Mouse (Mus musculus) neural tube, embryonic 15.5 days (tissue): ENCODE measurements around the gene Hist1h2bj. TPM values are rescaled to one million over a fixed set of nuclear protein-coding genes. Genes with fewer than 3 reads are reported as not detected.
A peak's percentile ranks its signal among the peaks of the same experiment; 100 is the strongest.
"Not testable (repeated sequence)": the region's sequence is repeated elsewhere in the genome, so short reads cannot be mapped to it uniquely, and the experiment has no call there.

Source experiments
- ATAC-seq: fragments of 200-750 bp; cut with Nextera tagmentation; 2 replicates; pipeline ENCODE4 v1.8.0; 2017; ENCODE audit warnings: mild to moderate bottlenecking, moderate TSS enrichment, moderate library complexity; ENCODE audit not compliant: low FRiP score
- H3K27ac ChIP-seq: fragments of 300-500 bp; sonication (generic); replicated peaks from 2 replicates; pipeline ENCODE4 v1.5.1; 2015; ENCODE audit warnings: mild to moderate bottlenecking, inconsistent platforms
- H3K27me3 ChIP-seq: fragments of 300-500 bp; sonication (generic); replicated peaks from 2 replicates; pipeline ENCODE4 v1.6.1; 2015; ENCODE audit warnings: inconsistent platforms
- H3K36me3 ChIP-seq: fragments of 300-500 bp; sonication (generic); 2 replicates; pipeline ENCODE4 v1.6.1; 2015; ENCODE audit warnings: inconsistent platforms
- H3K4me1 ChIP-seq: fragments of 300-500 bp; sonication (generic); 2 replicates; pipeline ENCODE4 v1.6.1; 2015; ENCODE audit warnings: inconsistent platforms
- H3K4me2 ChIP-seq: fragments of 300-500 bp; sonication (generic); 2 replicates; pipeline ENCODE4 v1.6.1; 2015; ENCODE audit warnings: inconsistent platforms, mild to moderate bottlenecking, moderate library complexity
- H3K4me3 ChIP-seq: fragments of 300-500 bp; sonication (generic); replicated peaks from 2 replicates; pipeline ENCODE4 v1.5.1; 2015; ENCODE audit warnings: mild to moderate bottlenecking, inconsistent platforms
- H3K9ac ChIP-seq: fragments of 300-500 bp; sonication (generic); replicated peaks from 2 replicates; pipeline ENCODE4 v1.6.1; 2015; ENCODE audit warnings: mild to moderate bottlenecking, inconsistent platforms
- H3K9me3 ChIP-seq: fragments of 300-500 bp; sonication (generic); replicated peaks from 2 replicates; pipeline ENCODE4 v1.6.1; 2016; ENCODE audit warnings: inconsistent platforms
- WGBS: fragments of 180-500 bp; shearing (Covaris S2); methylation state at CpG from one replicate; pipeline ENCODE4 v1.1.7; 2015; ENCODE audit warnings: mixed read lengths; 5-methylcytosine and 5-hydroxymethylcytosine counted together
- polyA plus RNA-seq: library from polyadenylated mRNA; unstranded; fragments of >200 nt; fragmentation: Nextera tagmentation; extraction: Ambion mirVana; gene quantifications from 2 replicates; pipeline ENCODE4 v1.2.1, GENCODE M21; 2015

Gene Hist1h2bj
- polyA plus RNA-seq, 1 experiment from 2014 or later: 2.0 TPM

GRCm38 (mm10) chr13:22035267-22036148, 7.5 kb upstream of the Hist1h2bj start, which contains the start of the genes Hist1h2ah and Hist1h2bk:
Gene Hist1h2ah, minus strand, starts transcription at chr13:22035568.
Gene Hist1h2bk, plus strand, starts transcription at chr13:22035870.
- WGBS: under 1% methylated on average over 22 of the region's 69 CpGs
- H3K9me3 ChIP-seq, H3K36me3 ChIP-seq, H3K27me3 ChIP-seq: not testable (repeated sequence)
- H3K9ac ChIP-seq: peak within 1 kb of the TSS; percentile 44
- peaks cover 18% of the 10 kb centered on the region for H3K4me1 ChIP-seq
- H3K4me2 ChIP-seq: peak within 1 kb of the TSS; percentile 70
- peak; percentile 98 for ATAC-seq
- peak within 1 kb of the TSS; percentile 63; the same call in 1 of the 2 replicates for H3K27ac ChIP-seq
- H3K4me3 ChIP-seq: peak within 1 kb of the TSS; percentile 40

GRCm38 (mm10) chr13:22036149-22036956, 6.7 kb upstream of the Hist1h2bj start:
- Histone ChIP-seq H3K36me3 (no peaks in the 10 kb centered on the region), H3K27ac (peak overlapping the region; percentile 63; the same call in 1 of the 2 replicates), H3K4me1 (peaks cover 22% of the 10 kb centered on the region), H3K9me3 (no peaks in the 10 kb centered on the region), H3K27me3 (no peaks in the 10 kb centered on the region), H3K4me2 (peak overlapping the region; percentile 70), H3K9ac (peak overlapping the region; percentile 44), H3K4me3 (peak overlapping the region; percentile 40)
- ATAC-seq: peak; percentile 29
- WGBS: 1% methylated on average over 22 of the region's 23 CpGs

DNA sequence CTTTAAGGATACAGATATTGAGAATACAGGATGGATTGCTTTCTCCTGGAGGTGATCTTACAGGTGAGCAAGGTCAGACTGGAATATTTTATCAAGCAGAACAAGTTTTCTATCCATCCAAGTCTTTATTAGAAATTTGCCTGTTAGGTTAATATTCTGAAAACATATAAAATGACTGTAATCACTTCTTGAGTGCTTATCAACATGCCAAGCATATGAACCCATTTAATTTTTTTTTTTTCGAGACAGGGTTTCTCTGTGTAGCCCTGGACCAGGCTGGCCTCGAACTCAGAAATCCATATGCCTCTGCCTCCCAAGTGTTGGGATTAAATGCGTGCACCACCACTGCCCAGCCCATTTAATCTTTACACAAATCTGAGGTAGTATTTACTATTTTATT, 6.0 kb upstream of the Hist1h2bj start:
- 68% methylated on average over 3 of the region's 3 CpGs for WGBS
- Histone ChIP-seq H3K4me2 (peak overlapping the region; percentile 70), H3K9ac (no peak overlapping the region; the same call in 1 of the 2 replicates), H3K4me1 (peaks cover 26% of the 10 kb centered on the region), H3K4me3 (0 out of 2 replicates have a peak overlapping the region, but pooled peaks have one; percentile 40), H3K27ac (no peak overlapping the region), H3K27me3 (no peaks in the 10 kb centered on the region), H3K36me3 (no peaks in the 10 kb centered on the region), H3K9me3 (no peaks in the 10 kb centered on the region)
- no peak for ATAC-seq

DNA sequence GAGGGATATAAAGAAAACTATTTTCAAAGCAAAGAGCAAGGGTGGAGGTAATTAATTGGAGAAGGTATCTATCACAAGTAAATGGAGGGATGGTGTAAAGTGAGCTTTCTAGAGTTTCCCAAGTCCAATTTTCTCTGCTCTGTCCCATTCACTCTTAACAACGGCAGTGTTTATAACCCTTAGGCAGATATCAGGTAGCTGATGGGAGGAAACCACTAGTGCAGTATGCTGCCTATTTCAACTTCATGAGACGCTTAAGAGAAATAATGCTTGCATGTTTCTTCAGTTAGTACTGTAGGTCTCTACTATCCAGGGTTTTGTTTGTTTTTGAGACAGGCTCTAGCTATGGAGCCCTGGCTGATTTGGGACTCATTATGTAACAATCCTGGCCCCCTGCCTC, 5.6 kb upstream of the Hist1h2bj start:
- no peak overlapping the region for H3K27ac ChIP-seq
- WGBS: 70% methylated on average over 2 of the region's 2 CpGs
- H3K4me1 ChIP-seq: peaks cover 30% of the 10 kb centered on the region
- H3K9me3 ChIP-seq: no peaks in the 10 kb centered on the region
- no peaks in the 10 kb centered on the region for H3K27me3 ChIP-seq
- no peak overlapping the region for H3K4me3 ChIP-seq
- no peak overlapping the region for H3K4me2 ChIP-seq
- no peaks in the 10 kb centered on the region for H3K36me3 ChIP-seq
- no peak for ATAC-seq
- H3K9ac ChIP-seq: no peak overlapping the region

DNA sequence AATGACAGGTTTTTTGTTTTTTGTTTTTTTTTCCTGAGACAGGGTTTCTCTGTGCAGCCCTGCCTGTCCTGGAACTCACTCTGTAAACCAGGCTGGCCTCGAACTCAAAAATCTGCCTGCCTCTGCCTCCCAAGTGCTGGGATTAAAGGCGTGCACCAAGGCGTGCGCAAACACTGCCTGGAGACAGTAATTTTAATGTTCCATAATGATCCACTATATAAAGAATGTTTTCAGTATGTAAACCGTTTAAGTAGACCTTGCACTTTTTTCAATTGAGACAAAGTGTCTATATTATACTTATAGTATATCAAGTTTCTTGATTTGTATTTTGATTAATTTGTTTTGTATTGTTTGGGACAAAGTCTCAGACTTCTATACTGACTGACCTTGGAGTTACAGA, 3.6 kb upstream of the Hist1h2bj start:
- Histone ChIP-seq H3K27ac (no peak overlapping the region), H3K4me2 (no peak overlapping the region), H3K9ac (no peak overlapping the region), H3K9me3 (no peaks in the 10 kb centered on the region), H3K27me3 (no peaks in the 10 kb centered on the region), H3K4me3 (no peak overlapping the region), H3K4me1 (peaks cover 37% of the 10 kb centered on the region), H3K36me3 (no peaks in the 10 kb centered on the region)
- WGBS: 67% methylated on average over 5 of the region's 5 CpGs
- ATAC-seq: no peak

DNA sequence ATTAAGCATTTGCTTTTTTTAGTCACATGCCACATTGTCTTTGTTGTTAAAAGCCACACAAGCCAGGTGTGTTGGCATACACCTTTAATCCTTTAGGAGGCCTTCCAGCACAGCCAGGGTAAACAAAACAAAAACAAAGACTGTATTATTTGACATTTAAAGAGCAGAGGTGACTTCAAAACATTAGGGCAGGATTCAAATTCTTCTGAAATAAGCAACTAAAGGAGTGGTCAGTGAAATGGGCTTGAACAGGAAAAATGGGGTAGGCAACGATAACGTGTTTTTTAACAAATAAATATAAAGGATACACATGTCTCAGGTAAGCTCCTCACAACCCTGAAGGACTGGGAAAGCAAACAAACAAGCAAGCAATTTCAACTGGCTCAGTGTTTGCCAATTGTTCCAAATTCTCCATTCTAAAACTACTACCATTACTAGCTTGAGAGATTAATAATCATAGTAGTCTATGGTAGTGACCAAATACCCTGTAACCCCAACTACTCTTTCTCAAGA, 3.0 kb upstream of the Hist1h2bj start:
- Histone ChIP-seq H3K4me3 (no peak overlapping the region; the same call in 1 of the 2 replicates), H3K4me1 (peaks cover 32% of the 10 kb centered on the region), H3K4me2 (peak overlapping the region; percentile 78), H3K27ac (no peak overlapping the region), H3K36me3 (no peaks in the 10 kb centered on the region), H3K27me3 (no peaks in the 10 kb centered on the region), H3K9ac (no peak overlapping the region), H3K9me3 (no peaks in the 10 kb centered on the region)
- 11% methylated on average over 2 of the region's 2 CpGs for WGBS
- no peak for ATAC-seq

DNA sequence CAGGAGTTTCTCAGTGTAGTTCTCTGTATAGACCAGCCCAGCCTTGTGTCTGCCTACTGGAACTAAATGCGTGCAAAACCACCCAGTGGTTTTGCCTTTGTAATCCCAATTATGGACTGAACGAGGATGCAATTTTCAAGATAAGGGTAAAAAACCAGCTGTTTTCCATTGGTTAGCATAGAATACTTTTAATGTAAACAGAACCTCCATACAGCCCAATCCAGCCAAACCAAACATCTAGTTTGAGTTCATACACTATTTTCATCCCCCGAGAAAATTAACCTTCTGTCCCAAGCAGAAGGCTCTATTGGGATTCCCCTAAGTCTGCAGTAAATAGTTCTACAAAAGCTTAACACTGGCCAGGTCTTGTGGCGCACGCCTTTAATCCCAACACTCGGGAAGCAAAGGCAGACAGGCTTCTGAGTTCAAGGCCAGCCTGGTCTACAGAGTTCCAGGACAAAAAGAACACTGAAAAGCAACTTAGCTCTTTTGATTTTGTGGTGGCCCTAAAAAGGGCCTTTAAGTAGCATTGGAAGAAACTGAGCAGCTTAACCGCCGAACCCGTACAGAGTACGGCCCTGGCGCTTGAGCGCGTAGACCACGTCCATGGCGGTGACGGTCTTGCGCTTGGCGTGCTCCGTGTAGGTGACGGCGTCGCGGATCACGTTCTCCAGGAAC, 2.4 kb upstream of the Hist1h2bj start:
- H3K9me3 ChIP-seq: no peaks in the 10 kb centered on the region
- peak overlapping the region; percentile 78 for H3K4me2 ChIP-seq
- ATAC-seq: peak; percentile 4
- WGBS: under 1% methylated on average over 23 of the region's 24 CpGs
- H3K9ac ChIP-seq: peak overlapping the region; percentile 36
- H3K4me1 ChIP-seq: peaks cover 32% of the 10 kb centered on the region
- peak overlapping the region; percentile 39 for H3K4me3 ChIP-seq
- H3K36me3 ChIP-seq: no peaks in the 10 kb centered on the region
- H3K27ac ChIP-seq: peak overlapping the region; percentile 82
- no peaks in the 10 kb centered on the region for H3K27me3 ChIP-seq

GRCm38 (mm10) chr13:22041142-22041536, 1.9 kb upstream of the Hist1h2bj start, which contains the start of gene Hist1h4i:
Gene Hist1h4i, minus strand, starts transcription at chr13:22041362.
- under 1% methylated on average over 25 of the region's 27 CpGs for WGBS
- peak within 1 kb of the TSS; percentile 44 for H3K4me3 ChIP-seq
- H3K4me2 ChIP-seq: peak within 1 kb of the TSS; percentile 78
- peak within 1 kb of the TSS; percentile 82 for H3K27ac ChIP-seq
- peak within 1 kb of the TSS; percentile 36 for H3K9ac ChIP-seq
- H3K4me1 ChIP-seq: peaks cover 31% of the 10 kb centered on the region
- H3K36me3 ChIP-seq, H3K9me3 ChIP-seq, H3K27me3 ChIP-seq: not testable (repeated sequence)
- peak; percentile 72 for ATAC-seq

- no peak for ATAC-seq
- peaks cover 24% of the 10 kb centered on the region for H3K4me1 ChIP-seq
- peak overlapping the region; percentile 26; the same call in 1 of the 2 replicates for H3K9ac ChIP-seq
- peak overlapping the region; percentile 78 for H3K4me2 ChIP-seq
- no peaks in the 10 kb centered on the region for H3K9me3 ChIP-seq
- H3K36me3 ChIP-seq: no peaks in the 10 kb centered on the region
- WGBS: 3% methylated on average over 13 of the region's 13 CpGs
- peak overlapping the region; percentile 78 for H3K27ac ChIP-seq
- H3K27me3 ChIP-seq: no peaks in the 10 kb centered on the region
- H3K4me3 ChIP-seq: peak overlapping the region; percentile 44
Measured at GRCm38 (mm10) chr13:22041651-22042567, 1.1 kb upstream of the Hist1h2bj start.
